Mouse (Mus musculus) liver, adult 2 months (tissue): ENCODE results near the gene Htra3. TPM values are rescaled to one million over a fixed set of nuclear protein-coding genes. Genes with fewer than 3 reads are reported as not detected.
A peak's percentile ranks its signal among the peaks of the same experiment; 100 is the strongest.

Experiments
- DNase-seq: peaks from one replicate; pipeline ENCODE4 v3.0.0-alpha.2; 2011; ENCODE audit warnings: low read depth, low spot score; ENCODE audit errors: extremely low read depth
- H3K27ac ChIP-seq: fragments of 200-500 bp; replicated peaks from 2 replicates; pipeline ENCODE4 v1.5.1; 2012; ENCODE audit warnings: low read depth, mild to moderate bottlenecking, control low read depth, inconsistent platforms, low read length; ENCODE audit not compliant: insufficient read depth
- H3K27me3 ChIP-seq: fragments of 200-500 bp; 2 replicates; pipeline ENCODE4 v1.6.1; 2012; ENCODE audit warnings: mild to moderate bottlenecking, moderate library complexity, low read length, inconsistent platforms; ENCODE audit not compliant: control insufficient read depth, insufficient read depth
- H3K36me3 ChIP-seq: fragments of 200-500 bp; 2 replicates; pipeline ENCODE4 v1.6.1; 2012; ENCODE audit warnings: low read length, inconsistent platforms; ENCODE audit not compliant: control insufficient read depth, insufficient read depth
- H3K4me1 ChIP-seq: fragments of 200-500 bp; 2 replicates; pipeline ENCODE4 v1.6.1; 2011; ENCODE audit warnings: low read length; ENCODE audit not compliant: control insufficient read depth, insufficient read depth
- H3K4me3 ChIP-seq: fragments of 200-500 bp; 2 replicates; pipeline ENCODE4 v1.5.1; 2011; ENCODE audit warnings: low read depth, mild to moderate bottlenecking, control low read depth, low read length, moderate library complexity; ENCODE audit not compliant: insufficient read depth
- H3K79me2 ChIP-seq: fragments of 200-500 bp; 2 replicates; pipeline ENCODE4 v1.6.1; 2012; ENCODE audit warnings: inconsistent platforms, mild to moderate bottlenecking, low read length, moderate library complexity; ENCODE audit not compliant: control insufficient read depth, insufficient read depth
- H3K9ac ChIP-seq: fragments of 200-500 bp; 2 replicates; pipeline ENCODE4 v1.6.1; 2012; ENCODE audit warnings: low read depth, mild to moderate bottlenecking, control low read depth, inconsistent platforms, low read length
- CTCF ChIP-seq: fragments of 200-500 bp; IDR thresholded peaks from 2 replicates; pipeline ENCODE4 v1.5.1; 2011; ENCODE audit warnings: low read depth, low read length, control low read depth
- POLR2A ChIP-seq: fragments of 200-500 bp; IDR thresholded peaks from 2 replicates; pipeline ENCODE4 v1.6.1; 2011; ENCODE audit warnings: low read length, control low read depth; ENCODE audit not compliant: insufficient read depth; ENCODE audit errors: extremely low read depth
- WGBS: fragments of 180-500 bp; shearing (Covaris S2); methylation state at CpG from one replicate; pipeline ENCODE4 v1.1.7; 2018; 5-methylcytosine and 5-hydroxymethylcytosine counted together
- polyA plus RNA-seq: library from polyadenylated mRNA; depleted of rRNA; stranded (reverse); fragments of >200 nt; gene quantifications from 2 replicates; pipeline ENCODE4 v1.2.3, GENCODE M21; 2012
- total RNA-seq: library from RNA; depleted of rRNA; stranded (reverse); fragments of >200 nt; gene quantifications from 2 replicates; pipeline ENCODE4 v1.2.3, GENCODE M21; 2014

Htra3 gene
- total and polyA plus RNA-seq, 2 experiments, result 0.83 to 0.97 TPM

GRCm38 (mm10) chr5:35672581-35672980 is 7.0 kb downstream of the Htra3 start:
- H3K4me3 ChIP-seq, result no peak overlapping the region
- no peak overlapping the region for H3K9ac ChIP-seq
- no peaks in the 10 kb centered on the region for H3K79me2 ChIP-seq
- TF ChIP-seq POLR2A (no peak), CTCF (no peak)
- H3K27ac ChIP-seq, result peak overlapping the region; percentile 57
- H3K4me1 ChIP-seq, result peaks cover 23% of the 10 kb centered on the region
- no peak for DNase-seq
- no peaks in the 10 kb centered on the region for H3K27me3 ChIP-seq
- H3K36me3 ChIP-seq, result no peaks in the 10 kb centered on the region
- 56% methylated on average over 1 of the region's 1 CpGs for WGBS

- H3K4me1 ChIP-seq, result peaks cover 23% of the 10 kb centered on the region
- H3K27me3 ChIP-seq, result no peaks in the 10 kb centered on the region
- no peak overlapping the region for H3K9ac ChIP-seq
- TF ChIP-seq CTCF, result no peak
- no peak for TF ChIP-seq POLR2A
- H3K4me3 ChIP-seq, result no peak overlapping the region
- H3K27ac ChIP-seq, result no peak overlapping the region
- peak; percentile 85 for DNase-seq
- WGBS, result 27% methylated on average over 9 of the region's 9 CpGs
- no peaks in the 10 kb centered on the region for H3K79me2 ChIP-seq
- H3K36me3 ChIP-seq, result no peaks in the 10 kb centered on the region
Measured at GRCm38 (mm10) chr5:35671474-35671891, 8.1 kb downstream of the Htra3 start.

GRCm38 (mm10) chr5:35670412-35670801 is 9.2 kb downstream of the Htra3 start:
- TF ChIP-seq POLR2A (no peak), CTCF (no peak)
- no peak overlapping the region for H3K9ac ChIP-seq
- no peak overlapping the region for H3K27ac ChIP-seq
- peak; percentile 16 for DNase-seq
- peaks cover 23% of the 10 kb centered on the region for H3K4me1 ChIP-seq
- WGBS, result 53% methylated on average over 6 of the region's 6 CpGs
- H3K79me2 ChIP-seq, result no peaks in the 10 kb centered on the region
- H3K36me3 ChIP-seq, result no peaks in the 10 kb centered on the region
- no peak overlapping the region for H3K4me3 ChIP-seq
- H3K27me3 ChIP-seq, result no peaks in the 10 kb centered on the region

GRCm38 (mm10) chr5:35669747-35670411 is 9.7 kb downstream of the Htra3 start:
- 74% methylated on average over 11 of the region's 11 CpGs for WGBS
- H3K9ac ChIP-seq, result no peak overlapping the region
- H3K27ac ChIP-seq, result no peak overlapping the region
- TF ChIP-seq CTCF (no peak), POLR2A (no peak)
- no peaks in the 10 kb centered on the region for H3K79me2 ChIP-seq
- no peaks in the 10 kb centered on the region for H3K36me3 ChIP-seq
- DNase-seq, result no peak
- H3K27me3 ChIP-seq, result no peaks in the 10 kb centered on the region
- peaks cover 23% of the 10 kb centered on the region for H3K4me1 ChIP-seq
- no peak overlapping the region for H3K4me3 ChIP-seq

GRCm38 (mm10) chr5:35666152-35666551 is 13.4 kb downstream of the Htra3 start:
- TF ChIP-seq CTCF (no peak), POLR2A (no peak)
- 96% methylated on average over 7 of the region's 7 CpGs for WGBS
- no peak for DNase-seq
- H3K36me3 ChIP-seq, result no peaks in the 10 kb centered on the region
- H3K4me3 ChIP-seq, result no peak overlapping the region
- H3K9ac ChIP-seq, result no peak overlapping the region
- no peaks in the 10 kb centered on the region for H3K27me3 ChIP-seq
- H3K27ac ChIP-seq, result no peak overlapping the region
- H3K4me1 ChIP-seq, result no peaks in the 10 kb centered on the region
- H3K79me2 ChIP-seq, result no peaks in the 10 kb centered on the region

- no peaks in the 10 kb centered on the region for H3K36me3 ChIP-seq
- no peaks in the 10 kb centered on the region for H3K4me1 ChIP-seq
- no peak overlapping the region for H3K9ac ChIP-seq
- no peak overlapping the region for H3K27ac ChIP-seq
- no peaks in the 10 kb centered on the region for H3K27me3 ChIP-seq
- DNase-seq, result no peak
- no peaks in the 10 kb centered on the region for H3K79me2 ChIP-seq
- no peak overlapping the region for H3K4me3 ChIP-seq
- WGBS, result 79% methylated on average over 9 of the region's 9 CpGs
- TF ChIP-seq CTCF, result no peak
Measured at GRCm38 (mm10) chr5:35662021-35662545, 17.5 kb downstream of the Htra3 start.
